Mouse (Mus musculus): ENCODE measurements around the gene Cpd. TPM values are rescaled to one million over a fixed set of nuclear protein-coding genes. Genes with fewer than 3 reads are reported as not detected.
A peak's percentile ranks its signal among the peaks of the same experiment; 100 is the strongest.

Gene Cpd
- polyA plus RNA-seq, 1 experiment from 2014 or later, result 14.5 TPM

DNA sequence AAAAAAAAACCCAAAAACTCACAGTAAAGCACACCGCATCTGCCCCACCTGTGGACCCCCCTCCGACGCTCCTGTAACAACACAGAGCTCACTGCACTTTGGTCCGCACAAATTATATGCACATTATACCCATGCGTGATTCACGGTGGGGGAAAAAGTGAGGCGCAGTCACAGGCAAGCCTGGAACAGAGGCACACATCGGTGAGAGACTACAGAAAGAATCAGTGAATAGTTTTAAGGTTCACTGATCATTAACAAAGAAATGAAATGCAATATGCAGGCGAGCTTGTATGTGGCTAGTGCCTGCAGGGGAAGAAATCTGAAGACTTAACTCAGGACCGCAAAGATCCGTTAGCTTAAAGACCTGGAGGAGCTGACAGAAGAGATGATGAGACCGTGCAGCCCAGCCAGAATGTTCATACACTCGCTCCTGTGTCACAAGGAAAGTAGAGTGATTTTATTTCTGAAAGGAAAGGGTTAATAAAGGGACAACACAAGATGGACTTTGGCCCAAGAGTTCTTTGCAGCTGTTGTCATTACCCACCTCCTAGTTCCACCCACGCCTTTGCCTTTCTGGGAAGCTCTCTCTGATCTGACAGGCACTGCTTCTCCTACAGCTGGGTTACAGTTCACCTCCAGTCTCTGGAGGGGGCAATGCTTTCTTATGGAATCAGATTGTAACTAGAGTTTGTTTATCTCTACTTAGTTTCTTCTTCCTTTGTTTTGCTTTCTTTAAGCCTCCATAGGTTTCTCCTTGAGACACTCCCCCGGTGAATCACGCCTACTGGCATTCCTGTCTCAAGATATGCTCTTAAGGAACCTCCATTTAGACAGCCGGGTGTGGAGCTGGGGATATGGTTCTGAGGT, 7.9 kb upstream of the Cpd start:
- H3K9ac ChIP-seq (ENCODE audit: low read depth, low read length), result no peak overlapping the region
- ATAC-seq (replicated peaks; ENCODE audit: low FRiP score) (no peak), DNase-seq (ENCODE audit: low spot score) (no peak)
- no peaks in the 10 kb centered on the region for H3K36me3 ChIP-seq (ENCODE audit: control insufficient read depth, insufficient read depth, low read length)
- no peak overlapping the region for H3K4me3 ChIP-seq (ENCODE audit: low read depth, low read length)
- H3K4me2 ChIP-seq, result peak overlapping the region; percentile 20; the same call in 1 of the 2 replicates
- H3K4me1 ChIP-seq (replicated peaks; ENCODE audit: control insufficient read depth, insufficient read depth, low read length), result no peaks in the 10 kb centered on the region; the same call in none of the 2 replicates
- 69% methylated on average over 17 of the region's 17 CpGs for WGBS
- 0 out of 2 replicates have a peak, but pooled peaks cover 3% of the 10 kb centered on the region for H3K27me3 ChIP-seq (replicated peaks; ENCODE audit: control insufficient read depth, insufficient read depth, low read length)
- H3K27ac ChIP-seq (ENCODE audit: low read depth, low read length), result 0 out of 2 replicates have a peak overlapping the region, but pooled peaks have one; percentile 13
- no peaks in the 10 kb centered on the region for H3K9me3 ChIP-seq (ENCODE audit: control insufficient read depth, low read length)

DNA sequence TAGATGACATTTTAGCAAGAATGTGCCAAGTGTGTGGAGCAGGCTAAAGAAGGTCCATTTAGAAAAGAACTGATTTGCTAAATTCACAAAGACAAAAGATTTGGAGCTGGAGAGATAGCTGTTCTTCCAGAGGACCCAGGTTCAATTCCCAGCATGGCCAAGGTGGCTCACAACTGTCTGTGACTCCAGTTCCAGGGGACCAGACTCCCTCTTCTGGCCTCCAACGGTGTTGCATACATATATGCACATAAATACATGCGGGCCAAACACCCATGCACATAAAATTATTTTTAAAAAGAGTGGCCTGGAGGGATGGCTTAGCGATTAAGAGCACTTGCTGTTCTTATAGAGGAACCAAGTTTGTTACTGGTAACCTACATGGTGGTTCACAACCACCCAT, 4.7 kb upstream of the Cpd start:
- H3K27ac ChIP-seq (ENCODE audit: low read depth, low read length), result no peak overlapping the region
- 70% methylated on average over 3 of the region's 3 CpGs for WGBS
- no peak overlapping the region for H3K9ac ChIP-seq (ENCODE audit: low read depth, low read length)
- DNase-seq (ENCODE audit: low spot score), result no peak
- H3K4me1 ChIP-seq (replicated peaks; ENCODE audit: control insufficient read depth, insufficient read depth, low read length), result no peaks in the 10 kb centered on the region; the same call in 1 of the 2 replicates
- no peak overlapping the region for H3K4me2 ChIP-seq
- no peaks in the 10 kb centered on the region for H3K36me3 ChIP-seq (ENCODE audit: control insufficient read depth, insufficient read depth, low read length)
- no peak for ATAC-seq (replicated peaks; ENCODE audit: low FRiP score)
- H3K9me3 ChIP-seq (ENCODE audit: control insufficient read depth, low read length), result no peaks in the 10 kb centered on the region
- no peak overlapping the region for H3K4me3 ChIP-seq (ENCODE audit: low read depth, low read length)
- H3K27me3 ChIP-seq (replicated peaks; ENCODE audit: control insufficient read depth, insufficient read depth, low read length), result no peaks in the 10 kb centered on the region

DNA sequence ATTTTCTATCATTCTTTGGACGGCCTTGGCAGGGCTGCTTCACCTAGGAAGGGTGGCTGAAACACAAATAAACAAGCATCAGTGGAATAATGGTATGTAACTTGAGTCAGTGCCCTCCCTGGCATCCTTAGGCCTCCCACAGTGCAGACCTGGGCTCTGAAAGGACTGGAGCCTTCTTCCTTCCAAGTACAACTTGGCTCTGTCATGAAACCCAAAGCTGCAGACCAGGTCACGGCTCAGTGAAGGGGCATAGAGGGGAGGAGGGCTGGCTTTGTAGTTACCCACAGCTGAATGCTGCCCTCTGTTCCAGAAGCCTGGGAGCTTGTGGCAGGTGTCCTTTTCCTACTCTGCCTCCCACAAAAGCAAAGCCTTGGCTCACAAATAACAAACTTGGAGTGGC, 2.8 kb upstream of the Cpd start:
- ATAC-seq (replicated peaks; ENCODE audit: low FRiP score), result no peak
- H3K4me2 ChIP-seq, result no peak overlapping the region

DNA sequence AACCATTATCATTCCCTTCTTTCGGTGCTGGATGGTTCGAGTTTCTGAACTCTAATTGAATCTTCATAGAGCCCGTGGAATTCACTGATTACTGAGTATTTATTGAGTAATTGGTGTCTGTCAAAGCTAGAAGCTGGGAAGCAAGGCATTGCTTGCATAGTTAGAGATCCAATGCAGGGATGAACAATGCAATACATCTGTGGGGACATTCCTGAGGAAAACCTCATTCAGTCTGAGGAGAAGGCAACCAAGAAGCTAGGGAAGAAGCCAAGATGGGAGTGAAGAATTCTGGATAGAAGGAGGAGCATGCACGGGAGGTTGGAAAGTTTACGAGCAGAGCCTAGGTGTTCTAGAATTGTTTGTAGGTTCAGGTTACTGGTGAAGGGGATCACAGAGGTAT, 1.3 kb upstream of the Cpd start:
- H3K27me3 ChIP-seq (replicated peaks; ENCODE audit: control insufficient read depth, insufficient read depth, low read length), result no peaks in the 10 kb centered on the region
- no peaks in the 10 kb centered on the region for H3K9me3 ChIP-seq (ENCODE audit: control insufficient read depth, low read length)
- H3K4me3 ChIP-seq (ENCODE audit: low read depth, low read length), result no peak overlapping the region
- H3K4me1 ChIP-seq (replicated peaks; ENCODE audit: control insufficient read depth, insufficient read depth, low read length), result peaks cover 16% of the 10 kb centered on the region
- H3K9ac ChIP-seq (ENCODE audit: low read depth, low read length), result no peak overlapping the region
- ATAC-seq (replicated peaks; ENCODE audit: low FRiP score) (no peak), DNase-seq (ENCODE audit: low spot score) (no peak)
- no peaks in the 10 kb centered on the region for H3K36me3 ChIP-seq (ENCODE audit: control insufficient read depth, insufficient read depth, low read length)
- WGBS, result 71% methylated on average over 5 of the region's 5 CpGs
- H3K27ac ChIP-seq (ENCODE audit: low read depth, low read length), result no peak overlapping the region
- H3K4me2 ChIP-seq, result no peak overlapping the region

More for the DNA sequence above, 2.8 kb upstream of the Cpd start:
- 58% methylated on average over 2 of the region's 2 CpGs for WGBS
- Histone ChIP-seq H3K27me3 (replicated peaks; ENCODE audit: control insufficient read depth, insufficient read depth, low read length) (no peaks in the 10 kb centered on the region), H3K9ac (ENCODE audit: low read depth, low read length) (no peak overlapping the region), H3K4me3 (ENCODE audit: low read depth, low read length) (no peak overlapping the region), H3K27ac (ENCODE audit: low read depth, low read length) (no peak overlapping the region), H3K9me3 (ENCODE audit: control insufficient read depth, low read length) (no peaks in the 10 kb centered on the region), H3K36me3 (ENCODE audit: control insufficient read depth, insufficient read depth, low read length) (no peaks in the 10 kb centered on the region), H3K4me1 (replicated peaks; ENCODE audit: control insufficient read depth, insufficient read depth, low read length) (peaks cover 8% of the 10 kb centered on the region)
- no peak for DNase-seq (ENCODE audit: low spot score)

DNA sequence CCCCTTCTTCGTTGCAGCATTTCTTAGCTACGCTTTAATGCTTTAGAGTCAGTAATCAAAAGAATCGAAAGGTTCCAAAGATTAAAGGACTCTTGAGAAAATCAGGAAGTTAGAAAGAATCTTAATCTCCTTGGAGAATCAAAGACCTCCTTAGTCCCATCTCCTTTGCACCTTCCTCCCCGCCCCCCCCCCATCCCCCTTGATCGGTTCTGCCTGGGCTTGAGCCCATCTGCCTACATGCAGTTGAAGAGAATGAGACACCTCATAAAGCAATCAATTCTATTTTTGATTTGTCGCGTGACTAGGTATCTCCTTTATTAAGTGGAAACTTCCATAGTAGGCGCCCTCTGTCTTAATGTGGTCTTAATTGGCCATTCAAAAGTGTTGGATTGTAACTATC, 536 bp upstream of the Cpd start:
- Histone ChIP-seq H3K9ac (ENCODE audit: low read depth, low read length) (no peak overlapping the region), H3K9me3 (ENCODE audit: control insufficient read depth, low read length) (no peaks in the 10 kb centered on the region), H3K36me3 (ENCODE audit: control insufficient read depth, insufficient read depth, low read length) (no peaks in the 10 kb centered on the region), H3K27me3 (replicated peaks; ENCODE audit: control insufficient read depth, insufficient read depth, low read length) (no peaks in the 10 kb centered on the region), H3K4me3 (ENCODE audit: low read depth, low read length) (peak overlapping the region; percentile 78), H3K4me1 (replicated peaks; ENCODE audit: control insufficient read depth, insufficient read depth, low read length) (peaks cover 18% of the 10 kb centered on the region), H3K4me2 (peak overlapping the region; percentile 99), H3K27ac (ENCODE audit: low read depth, low read length) (no peak overlapping the region)
- WGBS, result 26% methylated on average over 8 of the region's 8 CpGs
- ATAC-seq (replicated peaks; ENCODE audit: low FRiP score) (no peak), DNase-seq (ENCODE audit: low spot score) (no peak)

- Histone ChIP-seq H3K9me3 (ENCODE audit: control insufficient read depth, low read length) (no peaks in the 10 kb centered on the region), H3K4me2 (peak overlapping the region; percentile 99), H3K27ac (ENCODE audit: low read depth, low read length) (peak overlapping the region; percentile 20; the same call in 1 of the 2 replicates), H3K4me1 (replicated peaks; ENCODE audit: control insufficient read depth, insufficient read depth, low read length) (peaks cover 25% of the 10 kb centered on the region), H3K9ac (ENCODE audit: low read depth, low read length) (peak overlapping the region; percentile 78), H3K4me3 (ENCODE audit: low read depth, low read length) (peak overlapping the region; percentile 78), H3K36me3 (ENCODE audit: control insufficient read depth, insufficient read depth, low read length) (no peaks in the 10 kb centered on the region), H3K27me3 (replicated peaks; ENCODE audit: control insufficient read depth, insufficient read depth, low read length) (no peaks in the 10 kb centered on the region)
- under 1% methylated on average over 74 of the region's 90 CpGs for WGBS
- peak; percentile 64 for ATAC-seq (replicated peaks; ENCODE audit: low FRiP score)
- peak; percentile 54 for DNase-seq (ENCODE audit: low spot score)
These were observed 574 bp downstream of the Cpd start for GRCm38 (mm10) chr11:76846011-76846877.

GRCm38 (mm10) chr11:76845275-76845980, 1.4 kb downstream of the Cpd start:
- peak overlapping the region; percentile 99 for H3K4me2 ChIP-seq
- H3K27ac ChIP-seq (ENCODE audit: low read depth, low read length), result no peak overlapping the region
- 35% methylated on average over 15 of the region's 15 CpGs for WGBS
- H3K4me1 ChIP-seq (replicated peaks; ENCODE audit: control insufficient read depth, insufficient read depth, low read length), result peaks cover 30% of the 10 kb centered on the region
- DNase-seq (ENCODE audit: low spot score), result no peak
- peak overlapping the region; percentile 78 for H3K4me3 ChIP-seq (ENCODE audit: low read depth, low read length)
- H3K9ac ChIP-seq (ENCODE audit: low read depth, low read length), result peak overlapping the region; percentile 78
- ATAC-seq (replicated peaks; ENCODE audit: low FRiP score), result no peak
- H3K27me3 ChIP-seq (replicated peaks; ENCODE audit: control insufficient read depth, insufficient read depth, low read length), result no peaks in the 10 kb centered on the region
- no peaks in the 10 kb centered on the region for H3K36me3 ChIP-seq (ENCODE audit: control insufficient read depth, insufficient read depth, low read length)
- no peaks in the 10 kb centered on the region for H3K9me3 ChIP-seq (ENCODE audit: control insufficient read depth, low read length)

- 41% methylated on average over 4 of the region's 4 CpGs for WGBS
- peak; percentile 84 for ATAC-seq (replicated peaks; ENCODE audit: low FRiP score)
- no peak overlapping the region for H3K4me2 ChIP-seq
These were observed 8.2 kb downstream of the Cpd start for GRCm38 (mm10) chr11:76838573-76838972.

More at GRCm38 (mm10) chr11:76838573-76838972, 8.2 kb downstream of the Cpd start:
- Histone ChIP-seq H3K4me3 (ENCODE audit: low read depth, low read length) (no peak overlapping the region), H3K36me3 (ENCODE audit: control insufficient read depth, insufficient read depth, low read length) (no peaks in the 10 kb centered on the region), H3K9me3 (ENCODE audit: control insufficient read depth, low read length) (no peaks in the 10 kb centered on the region), H3K4me1 (replicated peaks; ENCODE audit: control insufficient read depth, insufficient read depth, low read length) (peaks cover 49% of the 10 kb centered on the region), H3K9ac (ENCODE audit: low read depth, low read length) (no peak overlapping the region), H3K27ac (ENCODE audit: low read depth, low read length) (no peak overlapping the region), H3K27me3 (replicated peaks; ENCODE audit: control insufficient read depth, insufficient read depth, low read length) (no peaks in the 10 kb centered on the region)
- DNase-seq (ENCODE audit: low spot score), result no peak

Data from liver, embryonic 11.5 days (tissue).